Mouse (Mus musculus) heart, postnatal 0 days (tissue): ENCODE results near the gene Pcbp3.

Experiments
- CTCF ChIP-seq: IDR thresholded peaks from 2 replicates; pipeline ENCODE4 v1.5.1; 2016; ENCODE audit warnings: antibody characterized with exemption, control low read depth, low read depth
- EP300 ChIP-seq: IDR thresholded peaks from 2 replicates; pipeline ENCODE4 v1.6.1; 2016; ENCODE audit warnings: antibody characterized with exemption, low read depth

GRCm38 (mm10) chr10:76766196-76766595, 195.5 kb downstream of the Pcbp3 start:
- TF ChIP-seq CTCF (no peak), EP300 (no peak)
